Mouse (Mus musculus): ENCODE data around the gene F8a. TPM values are rescaled to one million over a fixed set of nuclear protein-coding genes. Genes with fewer than 3 reads are reported as not detected.

Gene F8a
- polyA plus RNA-seq, 1 experiment from 2014 or later, result 11.3 TPM

Other genes with a start within 250 kb of the F8a start
- gene Zfp185, start 241.0 kb upstream of the F8a start, polyA plus RNA-seq (2016; fragmentation: Nextera tagmentation; extraction: Ambion mirVana), result 7.9 and 9.4 TPM in 2 replicates
- 0.09 and 0.15 TPM in 2 replicates for gene Pnma5, start 191.2 kb upstream of the F8a start, polyA plus RNA-seq (2016; fragmentation: Nextera tagmentation; extraction: Ambion mirVana)
- gene Pnma3, start 163.5 kb upstream of the F8a start, polyA plus RNA-seq (2016; fragmentation: Nextera tagmentation; extraction: Ambion mirVana), result 0.26 and 0.27 TPM in 2 replicates
- gene Xlr4a, start 145.8 kb upstream of the F8a start, polyA plus RNA-seq (2016; fragmentation: Nextera tagmentation; extraction: Ambion mirVana), result 0.65 and 0.87 TPM in 2 replicates
- 3.8 and 5.0 TPM in 2 replicates for gene Xlr3a, start 131.2 kb upstream of the F8a start, polyA plus RNA-seq (2016; fragmentation: Nextera tagmentation; extraction: Ambion mirVana)
- 0.08 TPM in 1 of 2 replicates, not detected in the other for gene Gm14685, start 111.2 kb upstream of the F8a start, polyA plus RNA-seq (2016; fragmentation: Nextera tagmentation; extraction: Ambion mirVana)
- not detected in 2 replicates for gene Xlr5b, start 79.5 kb upstream of the F8a start, polyA plus RNA-seq (2016; fragmentation: Nextera tagmentation; extraction: Ambion mirVana)
- gene DXBay18, start 78.8 kb upstream of the F8a start, polyA plus RNA-seq (2016; fragmentation: Nextera tagmentation; extraction: Ambion mirVana), result not detected in 2 replicates
- gene Spin2d, start 51.3 kb upstream of the F8a start, polyA plus RNA-seq (2016; fragmentation: Nextera tagmentation; extraction: Ambion mirVana), result not detected in 2 replicates
- 14.4 and 15.3 TPM in 2 replicates for gene Xlr3b, start 36.1 kb upstream of the F8a start, polyA plus RNA-seq (2016; fragmentation: Nextera tagmentation; extraction: Ambion mirVana)
- 0.67 and 0.73 TPM in 2 replicates for gene Xlr4b, start 14.0 kb upstream of the F8a start, polyA plus RNA-seq (2016; fragmentation: Nextera tagmentation; extraction: Ambion mirVana)
- not detected in 2 replicates for gene Xlr4c, start 14.8 kb downstream of the F8a start, polyA plus RNA-seq (2016; fragmentation: Nextera tagmentation; extraction: Ambion mirVana)
- 0.16 and 0.40 TPM in 2 replicates for gene Xlr3c, start 37.1 kb downstream of the F8a start, polyA plus RNA-seq (2016; fragmentation: Nextera tagmentation; extraction: Ambion mirVana)
- not detected in 2 replicates for gene Xlr5a, start 64.7 kb downstream of the F8a start, polyA plus RNA-seq (2016; fragmentation: Nextera tagmentation; extraction: Ambion mirVana)
- gene Xlr5c, start 64.7 kb downstream of the F8a start, polyA plus RNA-seq (2016; fragmentation: Nextera tagmentation; extraction: Ambion mirVana), result not detected in 2 replicates
- not detected in 2 replicates for gene Gm45015, start 108.5 kb downstream of the F8a start, polyA plus RNA-seq (2016; fragmentation: Nextera tagmentation; extraction: Ambion mirVana)
- gene Zfp275, start 114.3 kb downstream of the F8a start, polyA plus RNA-seq (2016; fragmentation: Nextera tagmentation; extraction: Ambion mirVana), result 23.1 and 26.1 TPM in 2 replicates
- not detected in 2 replicates for gene Gm18336, start 170.4 kb downstream of the F8a start, polyA plus RNA-seq (2016; fragmentation: Nextera tagmentation; extraction: Ambion mirVana)
- 0.28 and 0.36 TPM in 2 replicates for gene Zfp92, start 182.8 kb downstream of the F8a start, polyA plus RNA-seq (2016; fragmentation: Nextera tagmentation; extraction: Ambion mirVana)
- not detected in 2 replicates for gene Trex2, start 207.1 kb downstream of the F8a start, polyA plus RNA-seq (2016; fragmentation: Nextera tagmentation; extraction: Ambion mirVana)
- gene Haus7, start 230.8 kb downstream of the F8a start, polyA plus RNA-seq (2016; fragmentation: Nextera tagmentation; extraction: Ambion mirVana), result 83.9 and 87.7 TPM in 2 replicates